Mouse (Mus musculus): ENCODE data around the gene Slc4a2.

Slc4a2 gene

GRCm38 (mm10) chr5:24394165-24394894 is 29.3 kb upstream of the Slc4a2 start:
- WGBS: under 1% methylated on average over 36 of the region's 36 CpGs

DNA sequence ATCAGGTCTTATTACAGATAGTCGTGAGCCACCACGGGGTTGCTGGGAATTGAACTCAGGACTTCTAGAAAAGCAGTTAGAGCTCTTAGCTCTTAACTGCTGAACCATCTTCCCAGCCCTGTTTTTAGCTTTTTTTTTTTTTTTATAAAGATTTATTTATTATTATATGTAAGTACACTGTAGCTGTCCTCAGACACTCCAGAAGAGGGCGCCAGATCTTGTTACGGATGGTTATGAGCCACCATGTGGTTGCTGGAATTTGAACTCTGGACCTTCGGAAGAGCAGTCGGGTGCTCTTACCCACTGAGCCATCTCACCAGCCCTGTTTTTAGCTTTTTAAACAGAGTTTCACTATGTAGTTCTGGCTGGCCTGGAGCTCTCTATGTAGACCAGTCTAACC is 27.4 kb upstream of the Slc4a2 start:
- 90% methylated on average over 6 of the region's 6 CpGs for WGBS

- WGBS: 80% methylated on average over 10 of the region's 10 CpGs
Measured at GRCm38 (mm10) chr5:24399686-24400085, 24.0 kb upstream of the Slc4a2 start.

GRCm38 (mm10) chr5:24400362-24400761 is 23.3 kb upstream of the Slc4a2 start:
- 90% methylated on average over 11 of the region's 11 CpGs for WGBS

DNA sequence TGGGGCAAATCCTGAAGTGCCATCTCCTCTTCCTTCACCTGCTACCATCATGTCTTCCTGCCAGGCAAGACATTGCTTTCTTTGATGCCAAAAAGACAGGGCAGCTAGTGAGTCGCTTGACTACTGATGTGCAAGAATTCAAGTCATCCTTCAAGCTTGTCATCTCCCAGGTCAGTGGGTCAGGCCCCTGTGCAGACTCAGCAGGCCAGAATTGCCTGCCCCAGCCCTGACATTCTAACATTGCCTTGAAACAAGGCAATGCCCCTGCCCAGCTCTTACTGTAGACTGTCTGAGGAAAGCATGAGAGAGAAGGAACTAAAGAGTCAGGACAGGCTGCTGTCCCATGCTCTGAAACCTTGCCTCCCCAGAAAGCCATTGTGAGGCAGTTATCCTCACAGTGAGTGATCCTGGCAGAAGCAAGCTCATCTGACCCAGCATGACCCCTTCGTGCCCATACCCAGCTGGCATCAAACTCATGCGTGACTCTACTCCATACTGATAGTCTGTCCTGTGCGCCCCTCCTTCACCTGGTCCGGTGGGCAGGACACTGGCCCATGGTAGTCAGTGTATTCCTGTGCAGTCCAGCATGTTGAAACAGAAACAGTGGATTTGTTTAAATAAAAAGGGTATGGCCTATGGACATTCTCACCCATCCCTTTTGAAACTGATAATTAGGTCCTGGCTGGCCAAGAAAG is 22.6 kb upstream of the Slc4a2 start:
- WGBS: 93% methylated on average over 5 of the region's 5 CpGs

- WGBS: 41% methylated on average over 9 of the region's 9 CpGs
Measured at GRCm38 (mm10) chr5:24401969-24402368, 21.7 kb upstream of the Slc4a2 start.

DNA sequence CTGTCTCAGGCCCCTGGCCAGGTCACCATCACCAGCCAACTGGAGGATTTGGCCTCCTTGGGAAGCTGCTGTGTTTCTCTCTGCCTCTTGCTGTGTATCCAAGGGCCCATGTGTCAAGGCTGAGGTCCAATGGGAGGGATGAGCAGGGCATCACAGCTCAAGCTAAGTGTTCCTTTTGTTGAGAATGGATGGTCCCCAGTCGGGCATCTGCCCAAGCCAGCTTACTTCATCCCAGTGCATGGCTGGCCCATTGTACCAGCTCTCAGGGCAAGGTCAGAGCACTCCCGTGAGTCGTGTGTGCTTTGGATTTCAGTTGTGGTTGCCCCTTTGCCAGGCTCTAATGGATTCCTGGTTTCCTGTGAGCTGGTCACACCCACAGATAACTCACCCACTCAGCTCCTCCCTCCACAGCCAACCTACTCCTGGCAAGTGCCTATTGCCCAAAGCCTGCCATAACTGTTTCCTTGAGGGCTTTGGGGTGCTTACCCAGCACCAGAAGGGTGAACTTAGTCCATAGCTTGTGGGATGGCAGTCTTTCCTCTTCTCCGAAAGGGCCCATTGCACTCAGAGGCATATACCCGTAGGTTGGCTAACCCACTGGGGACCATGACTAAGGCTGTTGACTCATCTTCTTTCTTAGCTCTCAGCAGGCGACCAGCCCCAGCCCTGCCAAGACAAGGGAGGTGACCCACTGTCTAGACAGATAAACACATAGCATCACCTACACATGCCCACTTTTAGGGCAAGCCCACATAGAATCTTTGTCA is 18.9 kb upstream of the Slc4a2 start:
- WGBS: 53% methylated on average over 6 of the region's 6 CpGs

DNA sequence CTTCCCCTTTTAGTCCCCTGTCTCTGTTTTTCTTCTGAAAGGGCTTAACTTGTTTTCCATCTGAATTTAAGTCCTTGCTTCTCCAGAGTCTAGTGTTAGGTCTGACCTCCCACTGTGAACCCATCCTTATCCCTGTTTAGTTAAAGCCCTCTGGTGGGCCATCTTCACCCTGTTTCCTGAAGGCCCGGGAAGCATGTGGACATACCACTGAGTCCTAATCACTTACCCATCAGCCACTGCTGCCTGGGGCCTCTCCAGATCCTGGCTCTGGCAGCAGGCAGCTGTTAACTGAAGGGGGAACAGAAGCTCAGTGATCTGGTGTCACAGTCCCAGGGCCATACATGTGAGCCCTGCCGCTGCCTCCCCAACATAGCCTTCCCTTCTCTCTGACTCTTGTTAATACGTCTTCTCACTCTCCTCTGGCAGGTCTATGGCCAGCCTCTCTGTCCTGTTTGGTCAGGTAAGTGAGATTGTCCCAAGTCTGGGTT is 18.2 kb upstream of the Slc4a2 start:
- WGBS: 75% methylated on average over 3 of the region's 3 CpGs

DNA sequence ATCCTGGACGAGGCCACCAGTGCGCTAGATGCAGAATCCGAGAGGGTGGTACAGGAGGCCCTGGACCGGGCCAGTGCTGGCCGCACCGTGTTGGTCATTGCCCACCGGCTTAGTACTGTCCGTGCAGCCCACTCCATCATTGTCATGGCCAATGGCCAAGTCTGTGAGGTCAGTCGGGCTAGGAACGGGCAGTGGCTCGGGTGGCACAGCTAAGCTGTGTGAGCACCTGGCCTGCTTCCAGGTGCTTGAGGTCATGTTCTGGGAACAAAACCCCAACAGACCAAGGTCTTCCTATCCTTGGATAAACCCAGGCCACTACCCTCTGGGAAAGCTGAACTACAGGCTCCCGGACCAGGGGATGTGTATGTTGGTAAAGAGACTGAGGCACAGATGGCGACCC is 15.0 kb upstream of the Slc4a2 start:
- 79% methylated on average over 13 of the region's 13 CpGs for WGBS

DNA sequence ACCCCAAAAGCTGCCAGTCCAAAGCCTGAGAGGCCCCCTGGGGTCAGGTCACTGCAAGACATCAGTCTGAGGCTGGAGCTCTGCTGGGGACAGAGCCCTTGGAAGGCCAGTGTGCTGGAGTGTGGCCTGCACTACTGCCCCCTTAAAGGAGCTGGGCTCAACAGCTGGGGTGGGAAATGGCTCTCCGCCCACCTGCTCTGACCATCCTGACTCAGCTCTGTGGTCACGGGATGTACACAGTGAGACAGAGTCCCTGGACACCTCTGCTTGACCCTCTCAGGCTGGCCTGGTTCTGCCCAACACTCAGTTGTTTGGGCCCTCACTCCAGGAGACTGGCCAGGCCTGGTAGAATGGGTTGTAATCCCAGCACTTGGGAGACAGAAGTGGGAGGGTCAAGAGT is 14.2 kb upstream of the Slc4a2 start:
- 89% methylated on average over 2 of the region's 2 CpGs for WGBS

DNA sequence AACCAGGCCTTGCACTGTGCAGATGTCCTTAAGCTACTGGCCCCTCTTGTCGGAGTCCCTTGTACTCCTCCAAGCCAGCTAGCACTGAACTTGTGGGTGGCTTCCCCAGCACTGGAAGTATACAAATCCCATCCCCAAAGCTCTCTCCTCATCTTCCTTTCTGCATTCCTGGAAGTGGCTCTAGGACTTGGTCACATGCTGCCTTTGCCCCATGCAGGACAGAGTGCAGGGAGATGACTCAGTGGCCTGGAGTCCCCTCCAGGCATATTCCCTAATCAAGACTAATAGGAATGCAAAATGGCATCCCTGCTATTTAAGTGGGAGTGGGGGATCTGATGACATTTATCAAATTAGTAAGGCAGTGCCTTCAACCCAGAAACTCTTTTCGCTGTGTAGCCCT is 11.6 kb upstream of the Slc4a2 start:
- 91% methylated on average over 2 of the region's 2 CpGs for WGBS

DNA sequence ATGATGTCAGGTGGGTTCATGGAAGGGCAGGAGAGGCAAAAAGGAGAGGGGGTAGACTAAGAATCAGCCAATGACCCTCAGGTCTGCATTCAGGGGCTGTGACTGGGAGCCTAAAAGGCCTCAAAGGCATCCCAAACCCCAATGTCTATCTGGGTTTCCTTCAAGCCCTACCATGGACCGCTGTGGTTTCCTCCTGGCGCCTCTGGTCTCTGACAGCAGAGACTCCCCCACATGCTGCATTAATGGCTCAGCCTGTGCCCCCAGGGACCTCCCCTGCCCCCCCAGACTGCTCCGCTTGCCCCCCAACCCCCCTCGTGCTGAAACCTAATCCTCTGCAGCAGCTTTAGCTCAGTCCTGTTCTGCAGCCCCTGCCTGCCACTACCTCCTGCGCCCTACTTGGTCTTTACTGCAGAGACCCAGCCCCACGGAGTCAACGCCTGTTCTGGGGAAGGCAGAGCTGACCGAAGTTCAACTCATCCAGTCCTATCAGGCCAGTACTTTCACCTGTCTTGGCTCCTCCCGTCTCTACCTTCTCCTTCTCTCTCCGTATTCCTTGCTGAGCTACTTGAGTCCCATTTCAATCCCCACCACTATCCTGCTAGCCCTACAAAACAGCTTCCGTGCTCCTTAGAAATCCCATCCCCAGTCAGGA is 10.5 kb upstream of the Slc4a2 start, which contains the start of gene Asic3:
Asic3 (plus strand) TSS at position 351 of the 652 bp plus-strand sequence.
- WGBS: 58% methylated on average over 11 of the region's 11 CpGs

- 85% methylated on average over 13 of the region's 13 CpGs for WGBS
Measured at GRCm38 (mm10) chr5:24413938-24414337, 9.7 kb upstream of the Slc4a2 start.

GRCm38 (mm10) chr5:24416222-24416736 is 7.4 kb upstream of the Slc4a2 start:
- 2% methylated on average over 21 of the region's 21 CpGs for WGBS

DNA sequence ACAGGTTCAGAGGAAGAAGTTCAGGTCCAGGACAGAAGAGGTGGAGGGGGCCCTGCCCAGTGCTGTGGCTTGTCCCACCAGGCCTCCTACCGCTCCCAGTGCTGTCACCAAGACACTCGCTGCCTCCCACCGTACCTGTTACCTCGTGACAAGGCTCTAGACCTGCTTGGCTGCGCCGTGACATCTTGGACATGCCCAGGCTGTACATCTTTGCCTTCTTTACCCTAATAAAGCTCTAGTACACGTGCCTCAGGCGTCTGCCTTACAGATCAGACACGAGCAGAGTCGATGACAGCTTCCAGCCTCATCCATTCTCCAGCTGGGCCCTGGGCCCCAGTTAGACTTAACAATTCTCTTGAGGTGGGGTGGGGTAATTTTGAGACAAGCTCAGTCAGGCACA is 6.0 kb upstream of the Slc4a2 start:
- 91% methylated on average over 10 of the region's 10 CpGs for WGBS

- 88% methylated on average over 9 of the region's 9 CpGs for whole genome bisulfite sequencing
Measured at GRCm38 (mm10) chr5:24420381-24420780, 3.3 kb upstream of the Slc4a2 start.

GRCm38 (mm10) chr5:24424004-24424781 is 556 bp downstream of the Slc4a2 start:
- WGBS: 5% methylated on average over 21 of the region's 21 CpGs

DNA sequence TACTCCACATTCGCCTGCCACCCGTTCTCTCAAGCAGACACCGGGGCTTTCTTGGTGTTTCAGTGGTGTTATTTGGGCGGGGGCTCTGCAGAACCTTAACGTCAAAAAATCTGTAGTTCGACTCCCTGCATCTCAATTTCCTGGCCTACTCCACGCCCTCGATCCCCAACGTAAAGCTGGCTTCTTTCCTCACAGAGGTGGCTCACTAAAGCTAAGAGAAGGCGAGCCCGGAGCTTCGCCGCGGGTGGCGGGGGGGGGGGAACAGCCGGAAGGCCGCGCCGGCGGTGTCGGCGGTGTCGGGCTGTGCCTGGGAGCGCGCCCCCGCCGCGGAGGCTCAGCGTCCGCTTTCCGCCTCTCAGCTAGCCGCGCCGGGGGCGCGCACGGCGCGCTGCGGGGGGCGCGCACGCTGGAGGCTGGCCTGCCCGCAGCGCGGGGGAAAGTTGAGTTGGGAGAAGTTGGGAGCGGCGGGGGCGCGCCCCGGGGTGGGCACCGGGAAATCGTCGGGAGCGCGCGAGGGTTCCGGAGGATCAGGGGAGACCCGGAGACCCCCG is 1.3 kb downstream of the Slc4a2 start:
- WGBS: 2% methylated on average over 57 of the region's 60 CpGs

DNA sequence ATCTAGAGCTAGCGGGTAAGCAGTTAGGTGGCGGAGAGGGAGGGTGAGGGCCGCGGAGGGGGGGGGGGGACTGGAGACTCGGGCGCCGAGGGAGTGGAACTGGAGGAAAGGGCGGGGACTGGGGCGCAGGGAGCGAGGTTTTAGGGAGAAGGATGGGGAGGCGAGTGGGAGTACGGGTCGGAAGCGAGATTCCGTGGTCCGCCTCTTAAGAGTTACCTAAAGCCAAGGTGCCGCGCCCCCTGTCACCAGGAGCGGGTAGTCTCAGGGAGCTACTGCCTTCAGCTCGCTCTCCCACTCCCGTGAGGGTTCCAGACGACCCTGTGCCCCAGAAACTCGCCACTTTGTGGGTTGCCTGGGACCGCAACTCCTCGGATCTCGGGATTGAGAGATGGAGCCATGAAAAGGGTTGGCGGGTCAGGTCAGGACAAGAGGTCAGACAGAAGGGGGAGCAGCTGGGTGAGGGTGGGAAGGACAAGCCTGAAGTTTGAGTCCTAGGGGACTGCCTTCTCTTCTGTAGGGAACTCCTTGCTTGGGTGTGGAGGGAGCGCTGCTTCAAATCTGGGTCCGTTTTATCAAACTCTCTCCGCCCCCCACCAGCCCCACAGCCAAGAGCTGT is 1.9 kb downstream of the Slc4a2 start:
- 2% methylated on average over 30 of the region's 30 CpGs for WGBS

GRCm38 (mm10) chr5:24426037-24426432 is 2.4 kb downstream of the Slc4a2 start:
- 9% methylated on average over 10 of the region's 10 CpGs for WGBS
